Mouse (Mus musculus): ENCODE measurements around the gene Ttc23l. TPM values are rescaled to one million over a fixed set of nuclear protein-coding genes. Genes with fewer than 3 reads are reported as not detected.

Gene Ttc23l
- polyA plus RNA-seq, 1 experiment from 2014 or later = not detected

- H3K4me1 ChIP-seq (replicated peaks) = peaks cover 9% of the 10 kb centered on the region
- H3K27me3 ChIP-seq = no peaks in the 10 kb centered on the region
- peak within 1 kb of the TSS; percentile 67 for H3K27ac ChIP-seq
- under 1% methylated on average over 48 of the region's 87 CpGs for WGBS
- H3K9me3 ChIP-seq = no peaks in the 10 kb centered on the region
- H3K4me3 ChIP-seq (replicated peaks) = peak within 1 kb of the TSS; percentile 81
- peak; percentile 91 for ATAC-seq (ENCODE audit: insufficient number of reproducible peaks, insufficient read depth, low FRiP score, low TSS enrichment, low read depth)
- peak within 1 kb of the TSS; percentile 78 for H3K9ac ChIP-seq (replicated peaks)
- H3K36me3 ChIP-seq = peaks cover 9% of the 10 kb centered on the region
- H3K4me2 ChIP-seq = peak within 1 kb of the TSS; percentile 87
Measured at GRCm38 (mm10) chr15:10470151-10470831, 88.2 kb downstream of the Ttc23l start, which contains the start of gene Dnajc21. Gene Dnajc21, minus strand, starts transcription at chr15:10470516.

- no peaks in the 10 kb centered on the region for H3K9me3 ChIP-seq
- peak overlapping the region; percentile 87 for H3K4me2 ChIP-seq
- H3K27me3 ChIP-seq = no peaks in the 10 kb centered on the region
- H3K36me3 ChIP-seq = peaks cover 5% of the 10 kb centered on the region
- peak overlapping the region; percentile 67 for H3K27ac ChIP-seq
- peak overlapping the region; percentile 78 for H3K9ac ChIP-seq (replicated peaks)
- ATAC-seq (ENCODE audit: insufficient number of reproducible peaks, insufficient read depth, low FRiP score, low TSS enrichment, low read depth) = peak; percentile 7; the same call in 1 of the 2 replicates
- peaks cover 9% of the 10 kb centered on the region for H3K4me1 ChIP-seq (replicated peaks)
- WGBS = under 1% methylated on average over 40 of the region's 40 CpGs
- H3K4me3 ChIP-seq (replicated peaks) = peak overlapping the region; percentile 81
Measured at GRCm38 (mm10) chr15:10469641-10470150, 88.8 kb downstream of the Ttc23l start.

GRCm38 (mm10) chr15:10468761-10469160 is 89.7 kb downstream of the Ttc23l start:
- Histone ChIP-seq H3K36me3 (no peaks in the 10 kb centered on the region), H3K4me3 (replicated peaks) (no peak overlapping the region), H3K9me3 (no peaks in the 10 kb centered on the region), H3K4me1 (replicated peaks) (peaks cover 9% of the 10 kb centered on the region), H3K9ac (replicated peaks) (no peak overlapping the region), H3K27ac (no peak overlapping the region), H3K4me2 (peak overlapping the region; percentile 87), H3K27me3 (no peaks in the 10 kb centered on the region)
- no peak for ATAC-seq (ENCODE audit: insufficient number of reproducible peaks, insufficient read depth, low FRiP score, low TSS enrichment, low read depth)
- WGBS = 86% methylated on average over 3 of the region's 3 CpGs

GRCm38 (mm10) chr15:10464678-10465077 is 93.8 kb downstream of the Ttc23l start:
- Histone ChIP-seq H3K4me3 (replicated peaks) (no peak overlapping the region), H3K4me2 (no peak overlapping the region), H3K9me3 (no peaks in the 10 kb centered on the region), H3K36me3 (peaks cover 23% of the 10 kb centered on the region), H3K27me3 (no peaks in the 10 kb centered on the region), H3K27ac (no peak overlapping the region), H3K4me1 (replicated peaks) (peaks cover 9% of the 10 kb centered on the region), H3K9ac (replicated peaks) (no peak overlapping the region)
- 89% methylated on average over 3 of the region's 3 CpGs for WGBS
- no peak for ATAC-seq (ENCODE audit: insufficient number of reproducible peaks, insufficient read depth, low FRiP score, low TSS enrichment, low read depth)

- no peaks in the 10 kb centered on the region for H3K4me1 ChIP-seq (replicated peaks)
- H3K9me3 ChIP-seq = no peaks in the 10 kb centered on the region
- peaks cover 32% of the 10 kb centered on the region for H3K36me3 ChIP-seq
- no peaks in the 10 kb centered on the region for H3K27me3 ChIP-seq
- no peak overlapping the region for H3K4me3 ChIP-seq (replicated peaks)
- no peak overlapping the region for H3K4me2 ChIP-seq
- no peak overlapping the region for H3K27ac ChIP-seq
- no peak overlapping the region for H3K9ac ChIP-seq (replicated peaks)
- ATAC-seq (ENCODE audit: insufficient number of reproducible peaks, insufficient read depth, low FRiP score, low TSS enrichment, low read depth) = no peak
- 85% methylated on average over 5 of the region's 5 CpGs for WGBS
Measured at GRCm38 (mm10) chr15:10463555-10463954, 94.9 kb downstream of the Ttc23l start.

GRCm38 (mm10) chr15:10460986-10461385 is 97.5 kb downstream of the Ttc23l start:
- no peak for ATAC-seq (ENCODE audit: insufficient number of reproducible peaks, insufficient read depth, low FRiP score, low TSS enrichment, low read depth)
- no peak overlapping the region for H3K27ac ChIP-seq
- no peak overlapping the region for H3K4me3 ChIP-seq (replicated peaks)
- H3K9ac ChIP-seq (replicated peaks) = no peak overlapping the region
- no peaks in the 10 kb centered on the region for H3K9me3 ChIP-seq
- WGBS = 91% methylated on average over 12 of the region's 12 CpGs
- peaks cover 49% of the 10 kb centered on the region for H3K36me3 ChIP-seq
- no peaks in the 10 kb centered on the region for H3K27me3 ChIP-seq
- H3K4me1 ChIP-seq (replicated peaks) = no peaks in the 10 kb centered on the region
- no peak overlapping the region for H3K4me2 ChIP-seq

Other genes starting within 250 kb of the Ttc23l start
- not detected in 2 replicates for gene Gm21973, start 233.3 kb downstream of the Ttc23l start, polyA plus RNA-seq (2016; fragmentation: Nextera tagmentation; extraction: Ambion mirVana)
- not detected in 2 replicates for gene Agxt2, start 200.1 kb downstream of the Ttc23l start, polyA plus RNA-seq (2016; fragmentation: Nextera tagmentation; extraction: Ambion mirVana)
- 15.3 and 17.2 TPM in 2 replicates for gene Dnajc21, start 88.2 kb downstream of the Ttc23l start, polyA plus RNA-seq (2016; fragmentation: Nextera tagmentation; extraction: Ambion mirVana)
- gene Brix1, start 72.7 kb downstream of the Ttc23l start, polyA plus RNA-seq (2016; fragmentation: Nextera tagmentation; extraction: Ambion mirVana) = 125 and 136 TPM in 2 replicates
- gene Rad1, start 72.7 kb downstream of the Ttc23l start, polyA plus RNA-seq (2016; fragmentation: Nextera tagmentation; extraction: Ambion mirVana) = 43.1 and 45.5 TPM in 2 replicates
- gene Rai14, start 156.0 kb upstream of the Ttc23l start, polyA plus RNA-seq (2016; fragmentation: Nextera tagmentation; extraction: Ambion mirVana) = 59.1 and 64.1 TPM in 2 replicates